Mouse (Mus musculus) kidney, adult 9 months (tissue): ENCODE data around the gene Scn8a.

Experiments used
- DNase-seq: peaks from one replicate; pipeline ENCODE4 v3.0.0; 2022

Gene Scn8a

GRCm38 (mm10) chr15:101044531-101044930, 174.9 kb downstream of the Scn8a start:
- no peak for DNase-seq

GRCm38 (mm10) chr15:101046039-101046526, 176.4 kb downstream of the Scn8a start:
- DNase-seq: no peak

- DNase-seq: no peak
Observed at GRCm38 (mm10) chr15:101046527-101047193, 177.0 kb downstream of the Scn8a start.

GRCm38 (mm10) chr15:101047194-101047555, 177.5 kb downstream of the Scn8a start, which contains the start of gene Gm47841:
TSS of gene Gm47841 (minus strand) at chr15:101047397.
- no peak for DNase-seq

GRCm38 (mm10) chr15:101048338-101048896, 178.8 kb downstream of the Scn8a start:
- DNase-seq: no peak

GRCm38 (mm10) chr15:101051869-101052268, 182.2 kb downstream of the Scn8a start:
- DNase-seq: no peak

GRCm38 (mm10) chr15:101052560-101053501, 183.2 kb downstream of the Scn8a start:
- no peak for DNase-seq

- no peak for DNase-seq
Observed at GRCm38 (mm10) chr15:101053832-101054459, 184.3 kb downstream of the Scn8a start.

GRCm38 (mm10) chr15:101054541-101054940, 184.9 kb downstream of the Scn8a start:
- no peak for DNase-seq

- peak; percentile 71 for DNase-seq
Observed at GRCm38 (mm10) chr15:101056225-101056624, 186.6 kb downstream of the Scn8a start.

- no peak for DNase-seq
Observed at GRCm38 (mm10) chr15:101059570-101060279, 190.1 kb downstream of the Scn8a start.

GRCm38 (mm10) chr15:101060280-101060852, 190.7 kb downstream of the Scn8a start:
- no peak for DNase-seq

- DNase-seq: no peak
Observed at GRCm38 (mm10) chr15:101065069-101065468, 195.4 kb downstream of the Scn8a start.

- no peak for DNase-seq
Observed at GRCm38 (mm10) chr15:101066364-101066847, 196.7 kb downstream of the Scn8a start.

- peak; percentile 79 for DNase-seq
Observed at GRCm38 (mm10) chr15:101066920-101067696, 197.4 kb downstream of the Scn8a start.

GRCm38 (mm10) chr15:101068029-101068428, 198.4 kb downstream of the Scn8a start:
- no peak for DNase-seq

- DNase-seq: peak; percentile 77
Observed at GRCm38 (mm10) chr15:101068671-101069070, 199.0 kb downstream of the Scn8a start.

GRCm38 (mm10) chr15:101069641-101070190, 200.1 kb downstream of the Scn8a start:
- DNase-seq: peak; percentile 93

GRCm38 (mm10) chr15:101070762-101071161, 201.1 kb downstream of the Scn8a start:
- DNase-seq: peak; percentile 80

- DNase-seq: peak; percentile 57
Observed at GRCm38 (mm10) chr15:101072736-101073135, 203.1 kb downstream of the Scn8a start.
